Mouse (Mus musculus): Measurements from ENCODE around the gene Mrpl54. TPM values are rescaled to one million over a fixed set of nuclear protein-coding genes. Genes with fewer than 3 reads are reported as not detected.

Mrpl54 gene
- polyA plus RNA-seq, 1 experiment from 2014 or later = 208 TPM

- WGBS = 46% methylated on average over 14 of the region's 14 CpGs
- Histone ChIP-seq H3K4me2 (peak overlapping the region; percentile 15; the same call in 1 of the 2 replicates), H3K4me1 (peaks cover 60% of the 10 kb centered on the region), H3K27ac (peak overlapping the region; percentile 63), H3K4me3 (no peak overlapping the region), H3K36me3 (peaks cover 22% of the 10 kb centered on the region), H3K9ac (peak overlapping the region; percentile 11; the same call in 1 of the 2 replicates), H3K9me3 (no peaks in the 10 kb centered on the region), H3K27me3 (no peaks in the 10 kb centered on the region)
- ATAC-seq (ENCODE audit: borderline replicate concordance, extremely low read depth, low FRiP score, low TSS enrichment) = no peak
Measured at GRCm38 (mm10) chr10:81302781-81303218, 36.1 kb upstream of the Mrpl54 start.

- Histone ChIP-seq H3K9me3 (no peaks in the 10 kb centered on the region), H3K4me1 (peaks cover 65% of the 10 kb centered on the region), H3K27ac (peak overlapping the region; percentile 63), H3K4me2 (peak overlapping the region; percentile 15; the same call in 1 of the 2 replicates), H3K4me3 (no peak overlapping the region), H3K36me3 (peaks cover 16% of the 10 kb centered on the region), H3K27me3 (no peaks in the 10 kb centered on the region), H3K9ac (peak overlapping the region; percentile 22; the same call in 1 of the 2 replicates)
- no peak for ATAC-seq (ENCODE audit: borderline replicate concordance, extremely low read depth, low FRiP score, low TSS enrichment)
- WGBS = 62% methylated on average over 4 of the region's 4 CpGs
Measured at GRCm38 (mm10) chr10:81302288-81302687, 35.6 kb upstream of the Mrpl54 start.

- no peaks in the 10 kb centered on the region for H3K9me3 ChIP-seq
- 74% methylated on average over 9 of the region's 9 CpGs for WGBS
- H3K36me3 ChIP-seq = peaks cover 7% of the 10 kb centered on the region; the same call in 1 of the 2 replicates
- H3K4me1 ChIP-seq = peaks cover 67% of the 10 kb centered on the region
- no peak overlapping the region for H3K27ac ChIP-seq
- H3K9ac ChIP-seq = no peak overlapping the region
- no peak overlapping the region for H3K4me2 ChIP-seq
- ATAC-seq (ENCODE audit: borderline replicate concordance, extremely low read depth, low FRiP score, low TSS enrichment) = no peak
- H3K4me3 ChIP-seq = no peak overlapping the region
- no peaks in the 10 kb centered on the region for H3K27me3 ChIP-seq
Measured at GRCm38 (mm10) chr10:81301321-81301720, 34.6 kb upstream of the Mrpl54 start.

GRCm38 (mm10) chr10:81300352-81300907, 33.7 kb upstream of the Mrpl54 start:
- Histone ChIP-seq H3K4me2 (no peak overlapping the region), H3K27me3 (no peaks in the 10 kb centered on the region), H3K9me3 (no peaks in the 10 kb centered on the region), H3K4me3 (no peak overlapping the region), H3K27ac (no peak overlapping the region; the same call in 1 of the 2 replicates), H3K4me1 (peaks cover 67% of the 10 kb centered on the region), H3K9ac (no peak overlapping the region), H3K36me3 (no peaks in the 10 kb centered on the region; the same call in 1 of the 2 replicates)
- no peak for ATAC-seq (ENCODE audit: borderline replicate concordance, extremely low read depth, low FRiP score, low TSS enrichment)
- WGBS = 77% methylated on average over 9 of the region's 9 CpGs

DNA sequence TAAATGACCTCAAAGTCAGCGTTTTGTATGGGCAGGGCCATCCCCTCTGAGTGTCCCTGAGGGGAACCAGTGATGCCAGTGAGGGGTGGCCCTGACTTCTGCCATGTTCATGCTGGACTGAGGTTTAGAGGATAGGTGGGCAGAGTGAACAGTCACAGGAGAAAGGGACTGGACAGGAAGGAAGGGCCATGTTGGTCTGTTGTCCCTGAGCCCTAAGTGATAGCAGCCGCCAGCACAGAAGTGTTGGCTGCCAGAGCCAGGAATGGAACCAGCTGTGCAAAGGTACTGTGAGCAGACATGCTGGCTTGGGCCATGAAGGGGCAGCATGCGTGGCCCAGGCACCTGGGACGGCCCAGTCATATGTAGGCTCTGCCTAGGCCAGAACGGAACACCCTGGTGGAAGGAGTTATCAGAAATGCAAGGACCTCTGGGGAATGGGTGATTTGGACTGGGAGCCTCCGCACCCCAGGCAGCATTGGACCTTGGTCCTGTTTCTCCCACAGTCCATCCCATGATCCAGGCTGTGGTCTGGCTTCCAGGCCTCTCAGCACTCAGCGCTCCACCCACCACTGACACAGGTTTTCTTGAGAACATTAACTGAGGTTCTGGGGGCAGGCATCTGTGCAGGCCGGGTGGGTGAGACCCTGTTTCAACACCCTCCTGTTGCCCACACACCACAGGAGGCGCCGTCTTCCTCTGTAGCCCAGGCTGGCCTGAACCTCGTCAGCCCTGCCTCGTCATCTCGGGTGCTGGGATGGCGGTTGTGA, 33.0 kb upstream of the Mrpl54 start:
- WGBS = 83% methylated on average over 14 of the region's 14 CpGs
- peaks cover 69% of the 10 kb centered on the region for H3K4me1 ChIP-seq
- no peaks in the 10 kb centered on the region for H3K9me3 ChIP-seq
- no peak overlapping the region for H3K9ac ChIP-seq
- H3K27me3 ChIP-seq = no peaks in the 10 kb centered on the region
- H3K4me2 ChIP-seq = no peak overlapping the region
- no peak for ATAC-seq (ENCODE audit: borderline replicate concordance, extremely low read depth, low FRiP score, low TSS enrichment)
- H3K36me3 ChIP-seq = no peaks in the 10 kb centered on the region; the same call in 1 of the 2 replicates
- H3K27ac ChIP-seq = no peak overlapping the region
- no peak overlapping the region for H3K4me3 ChIP-seq

DNA sequence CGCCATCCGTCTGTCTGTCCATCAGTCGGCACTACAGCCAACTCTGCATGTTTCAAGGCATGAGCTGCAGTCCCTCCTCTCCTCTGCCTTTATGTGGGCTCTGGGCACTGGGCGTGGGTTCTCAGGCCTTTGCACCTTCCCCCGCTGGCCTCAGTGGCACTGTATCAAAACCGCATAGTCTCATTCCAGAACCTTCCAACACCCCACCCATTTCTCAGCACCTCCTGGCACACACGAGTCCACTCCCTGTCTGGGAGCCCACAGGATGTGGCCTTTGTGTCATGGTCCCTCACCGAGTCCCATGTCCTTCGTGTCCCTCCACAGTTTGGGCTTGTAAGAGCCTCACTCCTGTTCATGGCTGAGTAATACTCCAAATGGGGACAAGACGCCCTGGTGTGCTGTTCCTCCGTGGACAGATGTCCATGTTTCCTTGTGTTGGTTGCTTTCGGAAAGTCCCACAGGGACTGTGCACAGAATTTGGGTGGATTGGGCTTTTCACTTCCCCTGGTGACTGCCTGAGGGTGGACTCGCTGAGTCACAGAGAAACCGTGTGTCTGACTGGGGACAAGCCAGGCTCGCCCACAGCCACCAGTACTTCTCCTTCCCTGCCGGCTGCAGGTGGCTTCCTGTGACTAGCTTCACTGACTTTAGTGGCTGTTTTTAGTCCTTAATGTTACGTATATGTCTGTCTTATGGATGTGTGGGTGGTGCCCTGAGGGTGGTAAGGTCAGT, 31.8 kb upstream of the Mrpl54 start:
- Histone ChIP-seq H3K4me1 (peaks cover 74% of the 10 kb centered on the region), H3K27ac (peak overlapping the region; percentile 72), H3K4me2 (peak overlapping the region; percentile 3; the same call in 1 of the 2 replicates), H3K27me3 (no peaks in the 10 kb centered on the region), H3K9ac (no peak overlapping the region), H3K36me3 (no peaks in the 10 kb centered on the region), H3K4me3 (no peak overlapping the region), H3K9me3 (no peaks in the 10 kb centered on the region)
- no peak for ATAC-seq (ENCODE audit: borderline replicate concordance, extremely low read depth, low FRiP score, low TSS enrichment)
- 87% methylated on average over 17 of the region's 17 CpGs for WGBS

GRCm38 (mm10) chr10:81297845-81298244, 31.1 kb upstream of the Mrpl54 start:
- peaks cover 68% of the 10 kb centered on the region for H3K4me1 ChIP-seq
- peak overlapping the region; percentile 72 for H3K27ac ChIP-seq
- H3K4me3 ChIP-seq = no peak overlapping the region
- WGBS = 43% methylated on average over 10 of the region's 10 CpGs
- no peak overlapping the region for H3K9ac ChIP-seq
- ATAC-seq (ENCODE audit: borderline replicate concordance, extremely low read depth, low FRiP score, low TSS enrichment) = peak; percentile 28; the same call in 1 of the 2 replicates
- no peaks in the 10 kb centered on the region for H3K36me3 ChIP-seq
- H3K27me3 ChIP-seq = no peaks in the 10 kb centered on the region
- peak overlapping the region; percentile 3; the same call in 1 of the 2 replicates for H3K4me2 ChIP-seq
- H3K9me3 ChIP-seq = no peaks in the 10 kb centered on the region

DNA sequence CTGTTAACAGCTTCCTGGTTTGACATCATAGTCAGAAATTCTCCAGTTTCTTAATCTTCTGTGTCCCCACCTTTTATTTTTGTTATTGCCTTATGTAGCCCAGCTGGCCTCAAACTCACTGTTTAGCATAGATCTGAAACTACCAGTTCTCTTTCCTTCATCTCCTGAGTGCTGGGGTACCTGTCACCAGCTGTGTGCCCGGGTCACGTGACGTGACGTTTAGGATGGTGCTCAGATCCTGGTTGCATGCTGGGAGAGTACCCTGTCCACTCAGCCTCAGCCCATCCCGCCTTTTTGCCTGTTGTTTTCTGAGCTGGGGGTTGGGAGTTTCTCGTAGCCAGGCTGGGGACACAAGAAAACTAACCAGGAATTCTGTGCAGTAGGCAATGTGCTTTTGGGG, 30.5 kb upstream of the Mrpl54 start:
- Histone ChIP-seq H3K27me3 (no peaks in the 10 kb centered on the region), H3K4me3 (no peak overlapping the region), H3K36me3 (no peaks in the 10 kb centered on the region), H3K27ac (peak overlapping the region; percentile 72), H3K4me2 (no peak overlapping the region), H3K9me3 (no peaks in the 10 kb centered on the region), H3K4me1 (peaks cover 62% of the 10 kb centered on the region), H3K9ac (no peak overlapping the region)
- no peak for ATAC-seq (ENCODE audit: borderline replicate concordance, extremely low read depth, low FRiP score, low TSS enrichment)
- 74% methylated on average over 6 of the region's 6 CpGs for WGBS

DNA sequence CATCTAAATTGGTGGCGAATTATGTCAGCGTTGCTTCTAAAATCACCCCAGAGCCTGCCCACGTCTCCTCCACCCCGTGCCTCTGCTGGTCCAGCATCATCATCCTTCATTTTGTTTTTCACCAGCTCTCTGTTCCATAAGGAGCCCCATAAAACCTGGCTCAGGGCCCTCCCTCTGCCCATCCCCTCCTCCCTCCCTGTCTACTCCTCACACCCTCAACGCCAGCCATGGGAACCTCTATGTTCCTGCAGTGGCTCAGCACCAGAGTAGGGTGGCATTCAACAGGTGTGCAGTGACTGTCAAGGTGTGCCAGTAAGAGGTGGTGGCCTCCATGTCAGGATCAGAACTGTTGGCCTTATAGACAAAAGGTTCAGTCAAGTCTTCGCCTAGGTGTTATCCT, 28.5 kb upstream of the Mrpl54 start:
- no peaks in the 10 kb centered on the region for H3K9me3 ChIP-seq
- peaks cover 10% of the 10 kb centered on the region; the same call in 1 of the 2 replicates for H3K27me3 ChIP-seq
- no peak overlapping the region for H3K27ac ChIP-seq
- 89% methylated on average over 6 of the region's 6 CpGs for WGBS
- no peak for ATAC-seq (ENCODE audit: borderline replicate concordance, extremely low read depth, low FRiP score, low TSS enrichment)
- H3K4me1 ChIP-seq = peaks cover 56% of the 10 kb centered on the region
- H3K4me2 ChIP-seq = no peak overlapping the region
- H3K4me3 ChIP-seq = no peak overlapping the region
- no peak overlapping the region for H3K9ac ChIP-seq
- H3K36me3 ChIP-seq = no peaks in the 10 kb centered on the region

DNA sequence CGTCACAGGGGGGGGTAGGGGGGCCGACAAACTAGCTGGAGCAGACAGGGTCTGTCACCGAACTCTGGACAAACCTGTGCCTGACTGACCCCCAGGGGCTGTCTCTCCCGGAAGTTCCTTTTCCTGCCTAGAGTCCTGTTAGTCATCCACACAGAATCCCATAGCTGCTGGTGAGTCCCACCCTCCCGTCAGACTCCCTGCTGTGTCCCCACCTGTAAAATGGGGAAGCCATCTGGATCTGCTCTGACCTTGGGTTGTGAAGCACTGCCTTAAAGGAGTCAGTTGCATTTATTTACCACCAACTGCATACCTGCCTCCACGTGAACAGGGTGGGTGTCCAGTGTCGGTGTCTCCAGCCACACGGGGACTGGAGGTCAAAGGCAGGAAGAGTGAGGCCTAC, 27.7 kb upstream of the Mrpl54 start:
- H3K27me3 ChIP-seq = peaks cover 10% of the 10 kb centered on the region; the same call in 1 of the 2 replicates
- WGBS = 47% methylated on average over 8 of the region's 8 CpGs
- H3K4me1 ChIP-seq = peaks cover 51% of the 10 kb centered on the region
- H3K27ac ChIP-seq = no peak overlapping the region
- peak overlapping the region; percentile 78 for H3K4me3 ChIP-seq
- H3K9me3 ChIP-seq = no peaks in the 10 kb centered on the region
- no peak for ATAC-seq (ENCODE audit: borderline replicate concordance, extremely low read depth, low FRiP score, low TSS enrichment)
- H3K4me2 ChIP-seq = peak overlapping the region; percentile 95
- peak overlapping the region; percentile 71; the same call in 1 of the 2 replicates for H3K9ac ChIP-seq
- no peaks in the 10 kb centered on the region for H3K36me3 ChIP-seq

- H3K27me3 ChIP-seq = peaks cover 10% of the 10 kb centered on the region; the same call in 1 of the 2 replicates
- peak overlapping the region; percentile 95 for H3K4me2 ChIP-seq
- H3K9ac ChIP-seq = peak overlapping the region; percentile 71
- H3K9me3 ChIP-seq = no peaks in the 10 kb centered on the region
- H3K4me3 ChIP-seq = peak overlapping the region; percentile 78
- no peaks in the 10 kb centered on the region for H3K36me3 ChIP-seq
- peak overlapping the region; percentile 85 for H3K27ac ChIP-seq
- 1% methylated on average over 25 of the region's 25 CpGs for WGBS
- no peak for ATAC-seq (ENCODE audit: borderline replicate concordance, extremely low read depth, low FRiP score, low TSS enrichment)
- peaks cover 50% of the 10 kb centered on the region for H3K4me1 ChIP-seq
Measured at GRCm38 (mm10) chr10:81293334-81294030, 26.7 kb upstream of the Mrpl54 start.

All from lung, embryonic 15.5 days (tissue).